Comparison of ENCODE assay signal across 9 mouse cellular contexts in genomic region chr13:95563693-95564092, GRCm38 (mm10). TPM values are rescaled to one million over a fixed set of nuclear protein-coding genes. Genes with fewer than 3 reads are reported as not detected.
DNase-seq lines count a peak whose midpoint lies in the region; ATAC-seq and TF ChIP-seq lines count a peak whose summit lies in the region.
"Had no signal": no experiment of that assay in that cellular context is flagged by ENCODE, and none has a peak within 500 bp of the region (broad histone marks: within the 10 kb centered on the region; RNA-seq: fewer than 3 reads in every experiment).

No protein-coding gene starts in this region.

- H3K9me3 ChIP-seq in kidney, embryonic 15.5 days (replicated peaks): no peaks in the 10 kb centered on the region
- no peaks in the 10 kb centered on the region for H3K9me3 ChIP-seq in limb, embryonic 14.5 days (ENCODE audit: control insufficient read depth, low read length)
- H3K9me3 ChIP-seq: embryonic facial prominence, embryonic 12.5 days had no signal

- no peaks in the 10 kb centered on the region for H3K4me1 ChIP-seq in kidney, embryonic 15.5 days
- no peaks in the 10 kb centered on the region for H3K4me1 ChIP-seq in limb, embryonic 14.5 days (ENCODE audit: control insufficient read depth, insufficient read depth, low read length)
- H3K4me1 ChIP-seq: embryonic facial prominence, embryonic 12.5 days had no signal

- H3K4me3 ChIP-seq in kidney, embryonic 15.5 days (replicated peaks): no peak overlapping the region
- H3K4me3 ChIP-seq in limb, embryonic 14.5 days (replicated peaks; ENCODE audit: low read length): no peak overlapping the region
- H3K4me3 ChIP-seq: embryonic facial prominence, embryonic 12.5 days had no signal

- no peak overlapping the region for H3K4me2 ChIP-seq in kidney, embryonic 15.5 days
- H3K4me2 ChIP-seq in limb, embryonic 14.5 days (replicated peaks; ENCODE audit: low read depth, low read length, severe bottlenecking): no peak overlapping the region
- H3K4me2 ChIP-seq: embryonic facial prominence, embryonic 12.5 days had no signal

- ATAC-seq in granulocyte monocyte progenitor cell, adult 5-6 weeks (replicated peaks; ENCODE audit: poor library complexity, severe bottlenecking): peak; percentile 92
- ATAC-seq in kidney, embryonic 15.5 days (replicated peaks; ENCODE audit: low FRiP score): peak; percentile 43
- ATAC-seq in limb, embryonic 14.5 days (ENCODE audit: low FRiP score, low read depth): peak; percentile 82; the same call in 1 of the 2 replicates

- no peak overlapping the region for H3K27ac ChIP-seq in kidney, embryonic 15.5 days
- H3K27ac ChIP-seq in limb, embryonic 14.5 days (replicated peaks; ENCODE audit: low read depth, low read length): no peak overlapping the region
- H3K27ac ChIP-seq: embryonic facial prominence, embryonic 12.5 days had no signal

- H3K27me3 ChIP-seq in kidney, embryonic 15.5 days: no peaks in the 10 kb centered on the region
- no peaks in the 10 kb centered on the region for H3K27me3 ChIP-seq in limb, embryonic 14.5 days (ENCODE audit: control insufficient read depth, insufficient read depth, low read length)
- H3K27me3 ChIP-seq in splenic B cell, adult 2 months (ENCODE audit: control insufficient read depth, insufficient read depth, low read length, poor library complexity, severe bottlenecking): no peaks in the 10 kb centered on the region
- H3K27me3 ChIP-seq: embryonic facial prominence, embryonic 12.5 days had no signal

- H3K9ac ChIP-seq in kidney, embryonic 15.5 days: no peak overlapping the region
- H3K9ac ChIP-seq in limb, embryonic 14.5 days (ENCODE audit: low read depth, low read length, severe bottlenecking): no peak overlapping the region
- H3K9ac ChIP-seq: embryonic facial prominence, embryonic 12.5 days had no signal

- peak; percentile 80 for DNase-seq in 416B (ENCODE audit: low read depth)
- peak; percentile 68 to 95 for DNase-seq in adrenal gland, adult (ENCODE audit: inconsistent age in 2 of 2, low spot score in 1 of 2)
- peak; percentile 86 for DNase-seq in embryo, embryonic 10 days (ENCODE audit: low spot score)
- peak; percentile 76 for DNase-seq in limb, embryonic 14.5 days (ENCODE audit: low spot score)
- DNase-seq in monocyte, adult 2 months (ENCODE audit: low read depth in 1 of 2, low spot score in 2 of 2): peak; percentile 6 to 12
- peak; percentile 85 for DNase-seq in splenic B cell, adult 2 months (ENCODE audit: low read depth, low spot score)

- no peaks in the 10 kb centered on the region for H3K36me3 ChIP-seq in kidney, embryonic 15.5 days
- H3K36me3 ChIP-seq in limb, embryonic 14.5 days (ENCODE audit: control insufficient read depth, insufficient read depth, low read length): no peaks in the 10 kb centered on the region
- H3K36me3 ChIP-seq in splenic B cell, adult 2 months (ENCODE audit: control insufficient read depth, insufficient read depth, low read length, poor library complexity, severe bottlenecking): no peaks in the 10 kb centered on the region
- H3K36me3 ChIP-seq: embryonic facial prominence, embryonic 12.5 days had no signal

- 2% methylated on average over 3 of the region's 3 CpGs for WGBS in kidney, embryonic 15.5 days
- WGBS in limb, embryonic 14.5 days: 3% methylated on average over 3 of the region's 3 CpGs

- no peak for TF ChIP-seq POLR2A in limb, embryonic 14.5 days (IDR thresholded peaks at IDR 0.05; ENCODE audit: borderline replicate concordance, extremely low read depth, insufficient read depth, insufficient read length)

RNA-seq across cellular contexts. Expression of gene F2rl1, which starts 38.7 kb away (rescaled TPM):
- total RNA-seq in granulocyte monocyte progenitor cell, adult 5-6 weeks (2014; fragmentation: Nextera tagmentation): 0.41 and 0.58 TPM in 2 replicates
- total RNA-seq in granulocyte monocyte progenitor cell, adult 5-6 weeks (2017): 0.17 and 0.77 TPM in 2 replicates
- 7.8 and 8.5 TPM in 2 replicates for polyA plus RNA-seq in kidney, embryonic 15.5 days (2015; fragmentation: Nextera tagmentation; extraction: Ambion mirVana)
- 6.8 and 8.1 TPM in 2 replicates for polyA plus RNA-seq in limb, embryonic 14.5 days (2012; rRNA removed)
- polyA plus RNA-seq in limb, embryonic 14.5 days (2014; fragmentation: Nextera tagmentation; extraction: Ambion mirVana): 2.7 and 4.0 TPM in 2 replicates

RNA-seq across cellular contexts. Expression of gene F2r, which starts 54.6 kb away (rescaled TPM):
- 0.70 and 2.6 TPM in 2 replicates for total RNA-seq in granulocyte monocyte progenitor cell, adult 5-6 weeks (2014; fragmentation: Nextera tagmentation)
- 2.1 TPM in 2 replicates for total RNA-seq in granulocyte monocyte progenitor cell, adult 5-6 weeks (2017)
- polyA plus RNA-seq in kidney, embryonic 15.5 days (2015; fragmentation: Nextera tagmentation; extraction: Ambion mirVana): 126 TPM in 2 replicates
- polyA plus RNA-seq in limb, embryonic 14.5 days (2012; rRNA removed): 38.5 and 48.0 TPM in 2 replicates
- polyA plus RNA-seq in limb, embryonic 14.5 days (2014; fragmentation: Nextera tagmentation; extraction: Ambion mirVana): 77.2 and 84.0 TPM in 2 replicates

Comparison
In these comparisons a context has a peak if more than half of its experiments do, and no peak if none do; other contexts are left out.
1. DNase-seq: peak in every context shown above with its lines; median percentile 86 in embryo, embryonic 10 days; 85 in splenic B cell, adult 2 months; 82 in adrenal gland, adult; 80 in 416B; 76 in limb, embryonic 14.5 days; 9 in monocyte, adult 2 months.